Comparison of ENCODE assay signal across 1 mouse cellular context in the genomic region with DNA sequence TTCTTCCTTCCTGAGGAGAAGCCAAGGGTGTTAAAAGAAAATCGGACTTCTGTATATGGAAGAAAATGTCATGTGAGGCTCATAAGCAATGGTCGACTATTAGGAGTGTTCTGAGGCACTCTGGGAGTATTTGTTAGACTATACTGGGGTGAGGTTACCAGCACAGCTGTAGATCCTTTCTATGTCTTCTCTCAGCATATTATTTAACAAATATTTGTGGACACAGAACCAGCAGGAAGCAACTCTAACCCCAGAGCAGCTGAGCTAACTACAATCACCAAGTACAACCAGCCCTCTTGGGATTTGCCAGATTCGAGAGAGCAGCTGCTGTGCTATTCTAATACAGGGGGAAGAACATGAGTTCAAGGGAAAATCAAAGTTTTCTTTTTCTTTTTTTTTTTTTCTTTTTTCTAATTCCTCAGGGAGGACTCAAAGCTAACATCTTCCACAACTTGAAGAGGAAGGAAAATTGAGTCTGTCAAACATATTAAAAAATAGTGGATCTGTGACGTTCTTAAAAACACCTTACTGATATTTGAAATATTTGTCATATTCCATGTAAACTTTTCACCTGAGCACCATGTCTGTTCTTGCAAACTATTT.
TF ChIP-seq lines count a peak whose summit lies in the region.

No protein-coding gene starts in this region.

TF ChIP-seq in CH12.LX, 34 proteins besides CTCF, POLR2A, EP300 and RAD21 (continued from another document):
- TF ChIP-seq RCOR1 (conservative IDR thresholded peaks at IDR 0.05; ENCODE audit: low read depth, low read length) (no peak), IRF4 (IDR thresholded peaks at IDR 0.05; ENCODE audit: low read depth, low read length) (0 out of 2 replicates have a peak, but pooled peaks have one; percentile 31), UBTF (IDR thresholded peaks at IDR 0.05; ENCODE audit: low read depth, low read length) (no peak), ETS1 (conservative IDR thresholded peaks at IDR 0.05; ENCODE audit: low read depth, low read length) (peak; percentile 84), NELFE (IDR thresholded peaks at IDR 0.05; ENCODE audit: low read depth, low read length) (no peak), USF1 (IDR thresholded peaks at IDR 0.05; ENCODE audit: low read depth, low read length) (no peak)
